Mouse (Mus musculus) regulatory T cell (primary cell): ENCODE results near the gene Ush1g.

Source experiments
- in situ Hi-C: fragments of 300-600 bp; cut with MboI, MseI; formaldehyde crosslinking; loops from one replicate; pipeline ENCODE4 v1.15.1; 2025; ENCODE audit warnings: high pct_unique_total_duplicates

Ush1g gene

DNA sequence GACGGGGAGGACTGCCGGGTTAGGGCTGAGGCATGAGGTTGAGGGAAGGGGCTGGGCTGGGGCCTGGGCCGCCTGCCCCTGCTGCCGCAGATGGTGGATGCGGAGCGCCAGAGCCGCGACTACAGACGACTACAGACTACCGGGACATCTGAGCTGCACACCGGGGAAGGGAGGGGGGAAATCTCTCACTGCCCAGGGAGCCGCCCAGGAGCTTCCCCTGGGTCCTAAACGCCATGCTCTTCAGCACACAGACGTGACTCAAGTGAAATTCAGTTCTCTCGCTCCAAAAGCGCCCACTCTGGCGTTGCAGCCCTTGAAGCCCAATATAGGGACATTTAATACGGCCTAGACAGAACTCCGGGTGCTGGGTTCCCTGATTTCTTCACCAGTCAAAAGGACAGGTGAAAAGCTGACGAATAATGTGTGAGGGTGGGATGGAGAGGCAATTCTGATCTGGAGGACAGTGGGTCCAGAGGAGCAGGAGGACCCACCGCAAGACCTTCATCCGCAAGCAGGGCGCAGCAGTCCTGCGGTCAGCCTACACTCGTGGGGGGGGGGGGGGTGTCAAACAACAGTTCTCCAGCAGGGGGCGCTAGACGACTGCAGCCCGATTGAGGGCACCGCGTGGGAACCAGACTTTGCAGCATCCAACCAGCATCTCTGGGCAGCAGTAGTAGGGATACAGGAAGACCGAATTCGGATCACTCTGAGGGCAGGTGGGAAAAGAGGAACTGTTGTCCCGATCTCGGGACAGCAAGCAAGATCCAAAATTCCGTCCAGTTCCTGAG is at the start of gene Ush1g:
Gene Ush1g, minus strand, starts transcription at position 136 of the 788 bp plus-strand sequence.
- in situ Hi-C loops, result no loop called here

DNA sequence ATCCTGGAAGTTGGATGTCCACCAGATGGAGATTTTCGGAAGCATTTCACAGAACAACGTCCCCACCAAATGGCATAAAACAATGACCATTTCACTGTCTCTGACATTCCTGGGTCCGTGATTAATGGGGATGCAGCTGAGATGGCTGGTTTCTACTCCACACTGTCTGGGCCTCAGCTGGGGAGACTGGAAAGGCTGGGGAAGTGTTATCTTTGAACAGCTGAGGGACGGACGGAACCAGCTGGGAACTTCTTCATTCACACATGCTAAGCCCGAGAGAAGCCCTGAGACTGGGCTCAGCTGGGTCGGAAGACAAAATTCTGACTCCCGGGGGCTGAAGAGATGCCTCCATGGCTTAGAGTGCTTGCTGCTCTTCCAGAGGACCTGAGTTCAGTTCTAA is 49.5 kb upstream of the Ush1g start:
- in situ Hi-C loops, result loop anchor here (10.0 kb wide), 1 partner anchor 1463 kb away; no protein-coding TSS in a partner anchor

DNA sequence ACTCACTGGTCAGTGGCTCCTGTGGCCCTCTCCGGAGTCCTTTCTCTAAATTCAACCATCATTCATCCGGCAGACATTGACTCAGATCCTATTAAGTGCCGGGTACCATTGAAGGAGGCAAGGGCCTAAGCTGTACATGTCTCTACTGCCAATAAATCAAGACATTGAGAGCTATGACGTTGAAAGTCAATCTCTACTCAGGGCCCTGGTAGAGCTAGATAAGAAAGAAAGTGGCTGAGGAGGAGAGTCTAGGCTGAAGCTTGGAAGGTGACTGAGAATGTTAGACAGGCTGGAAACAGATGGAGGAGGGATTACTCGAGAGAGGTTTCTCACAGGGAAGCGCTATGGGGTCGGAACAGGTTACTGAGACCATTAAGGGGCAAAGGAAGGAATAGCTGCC is 48.5 kb upstream of the Ush1g start:
- in situ Hi-C loops, result loop anchor here (10.0 kb wide), 1 partner anchor 1464 kb away; no protein-coding TSS in a partner anchor

DNA sequence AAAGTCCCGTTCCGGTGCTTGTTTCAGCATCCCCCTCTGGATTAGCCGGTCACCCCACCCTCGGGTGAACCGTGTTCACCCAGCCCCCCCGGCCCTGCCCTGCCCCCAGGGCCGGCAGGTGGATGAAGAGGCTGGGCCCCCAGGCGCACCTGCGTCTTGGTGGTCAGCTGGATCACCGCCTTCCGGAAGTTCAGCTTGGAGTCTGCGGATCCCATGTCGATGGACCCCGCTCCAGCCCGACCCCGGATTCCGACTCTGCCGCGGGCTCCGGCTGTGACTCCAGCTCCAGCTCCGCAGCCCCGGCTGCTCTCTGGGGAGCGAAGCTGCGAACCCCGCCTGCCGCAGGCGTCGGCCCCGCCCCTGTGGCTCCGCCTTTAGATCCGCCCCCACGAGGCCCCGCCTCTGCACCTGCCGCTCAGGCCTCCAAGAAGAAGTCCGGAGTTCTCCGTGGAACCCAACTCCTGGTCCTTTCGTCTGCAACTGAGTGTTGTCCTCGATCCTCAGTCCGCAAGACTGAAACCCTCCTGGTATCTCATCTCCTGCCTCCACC is 45.6 kb upstream of the Ush1g start, which contains the start of gene Hid1:
Gene Hid1, minus strand, starts transcription at position 362 of the 550 bp plus-strand sequence.
- in situ Hi-C loops, result no loop called here

DNA sequence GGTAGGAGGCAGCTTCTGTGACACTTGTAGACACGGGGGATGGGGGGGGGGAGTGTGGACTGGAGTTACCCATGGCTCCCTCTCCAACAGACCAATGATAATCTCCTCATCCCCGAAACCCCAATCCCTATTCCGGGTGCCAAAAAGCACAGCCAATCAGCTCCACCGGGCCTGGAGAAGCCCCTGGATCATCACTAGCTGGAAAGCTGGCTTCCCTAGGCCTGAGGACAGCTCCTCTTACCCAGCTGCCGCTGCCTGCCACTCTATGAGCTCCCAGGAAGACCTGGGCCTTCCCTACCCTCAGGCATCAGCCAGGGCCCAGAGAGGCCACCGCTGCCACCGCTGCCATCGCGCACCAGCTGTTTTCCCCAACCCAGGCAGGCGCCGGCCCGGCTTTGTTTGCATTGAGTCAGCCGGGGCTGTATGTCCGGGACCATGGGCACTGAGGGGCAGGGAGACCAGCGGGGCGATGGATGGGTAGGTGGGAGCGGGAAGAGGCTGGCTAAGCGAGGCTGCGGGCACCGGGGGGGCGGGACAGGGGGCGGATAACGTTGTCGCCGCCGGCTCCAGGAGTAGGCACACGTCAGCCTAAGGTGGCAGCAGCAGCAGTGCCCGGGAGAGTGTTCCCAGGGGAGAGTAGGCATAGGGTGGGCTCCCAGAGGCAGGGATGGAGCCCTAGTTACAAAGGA is 45.0 kb upstream of the Ush1g start:
- in situ Hi-C loops, result no loop called here

DNA sequence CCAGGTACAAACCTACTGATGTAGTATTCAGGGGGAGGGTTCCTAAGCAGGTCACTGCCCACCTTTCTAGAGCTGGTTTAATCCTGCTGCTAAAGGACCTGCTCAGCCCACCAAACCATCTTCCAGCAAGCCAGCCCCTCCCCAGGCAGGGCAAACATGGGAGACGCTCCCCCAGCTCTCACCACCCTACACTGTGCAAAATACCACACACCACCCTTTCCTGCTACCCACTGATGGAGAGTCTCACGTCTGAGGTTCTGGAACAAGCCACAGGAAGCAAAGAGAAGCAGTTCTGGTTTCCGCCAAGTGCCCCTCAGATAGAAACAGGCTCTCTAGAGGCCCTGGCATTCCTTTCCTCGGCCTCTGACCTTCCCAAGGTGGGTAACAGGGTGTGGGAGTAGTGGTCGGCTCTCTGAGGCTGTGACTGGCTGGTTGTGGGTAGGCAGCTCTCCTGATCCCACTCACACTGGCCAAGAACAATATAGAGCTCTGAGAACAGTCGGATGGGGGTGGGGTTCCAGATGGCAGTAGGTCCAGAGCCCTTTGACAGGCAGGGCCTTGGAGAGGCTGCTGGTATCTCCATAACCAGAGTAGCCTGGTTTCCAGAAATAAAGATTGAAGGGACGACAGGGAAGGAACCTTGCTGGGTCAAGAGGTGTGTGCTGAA is 44.3 kb upstream of the Ush1g start:
- in situ Hi-C loops, result no loop called here

DNA sequence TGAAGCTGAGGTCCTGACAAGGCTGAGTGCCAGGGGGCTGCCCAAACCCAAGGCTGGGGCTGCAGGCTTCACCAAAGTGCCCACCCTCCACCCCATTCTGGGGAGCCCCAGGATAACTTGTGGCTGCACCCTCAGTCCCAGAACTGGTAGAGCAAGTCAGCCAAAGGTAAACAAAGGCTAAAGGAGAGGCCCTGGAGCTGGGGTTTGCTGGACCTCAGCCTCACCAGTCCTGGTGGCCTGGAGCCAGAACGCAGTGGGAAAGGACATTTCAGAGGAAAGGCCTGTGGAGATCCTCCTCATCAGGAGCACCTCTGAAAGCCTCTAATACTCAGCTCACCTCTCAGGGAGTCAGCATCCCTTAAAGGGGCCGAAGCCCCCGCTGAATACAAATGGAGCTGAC is 42.3 kb upstream of the Ush1g start:
- in situ Hi-C loops, result no loop called here

DNA sequence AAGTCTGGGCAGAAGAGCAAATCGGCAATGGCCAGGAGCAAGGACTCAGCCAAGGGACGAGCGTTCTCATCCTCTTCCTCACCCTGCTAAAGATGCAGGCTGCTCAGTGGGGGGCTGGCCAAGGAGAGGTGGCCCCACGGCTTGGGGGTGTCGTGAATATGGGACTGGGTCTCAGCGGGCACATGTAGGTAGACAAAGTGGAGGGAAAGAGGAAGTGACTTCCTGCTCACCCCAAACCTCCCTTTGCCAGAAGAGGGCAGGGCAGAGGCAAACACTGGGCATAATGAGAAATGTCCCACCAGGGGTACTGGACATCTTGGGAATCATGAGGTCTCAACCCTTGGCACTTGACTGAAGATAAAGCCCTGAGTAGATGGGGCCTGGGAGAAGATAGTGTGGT is 37.9 kb upstream of the Ush1g start:
- in situ Hi-C loops, result loop anchor here (5.0 kb wide), 3 partner anchors 42 to 152 kb away; no protein-coding TSS in a partner anchor

DNA sequence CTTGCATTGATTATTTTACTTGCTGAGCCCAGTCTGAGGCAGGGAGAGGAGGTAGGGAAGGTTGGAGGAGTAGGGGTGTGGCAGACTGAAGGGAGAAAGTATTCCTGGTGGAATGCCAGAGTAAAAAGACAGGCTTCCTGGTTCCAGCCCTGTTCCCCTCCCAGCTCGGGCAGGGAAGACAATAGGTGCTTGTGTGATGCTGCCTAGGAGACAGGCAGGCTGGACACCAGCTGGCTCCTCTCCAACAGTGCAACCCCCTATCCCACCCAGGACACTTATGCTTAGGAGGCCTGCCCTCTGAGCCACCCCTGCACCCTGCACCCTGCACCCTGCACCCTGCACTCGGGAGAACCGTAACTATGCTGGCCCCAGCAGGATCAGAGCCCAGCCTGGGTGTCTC is 37.5 kb upstream of the Ush1g start:
- in situ Hi-C loops, result loop anchor here (5.0 kb wide), 3 partner anchors 42 to 152 kb away; no protein-coding TSS in a partner anchor

DNA sequence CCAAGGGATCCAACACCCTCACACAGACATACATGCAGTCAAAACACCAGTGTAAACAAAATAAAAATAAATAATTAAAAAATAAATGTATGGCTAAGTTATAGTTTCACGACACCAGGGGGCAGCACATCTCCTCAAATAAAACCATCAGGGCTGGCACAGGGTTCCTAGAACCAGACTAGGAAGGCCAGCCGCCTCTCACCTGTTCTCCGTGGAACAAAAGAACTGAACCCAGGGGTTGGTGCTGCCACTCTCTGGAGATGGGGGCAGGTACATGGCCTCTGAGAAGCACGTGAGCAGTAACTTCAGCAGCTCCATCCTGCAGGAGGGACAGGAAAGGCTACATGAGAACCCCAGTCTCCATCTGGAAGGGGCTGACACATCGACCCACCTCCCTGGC is 36.6 kb upstream of the Ush1g start:
- in situ Hi-C loops, result loop anchor here (5.0 kb wide), 3 partner anchors 41 to 151 kb away; no protein-coding TSS in a partner anchor

DNA sequence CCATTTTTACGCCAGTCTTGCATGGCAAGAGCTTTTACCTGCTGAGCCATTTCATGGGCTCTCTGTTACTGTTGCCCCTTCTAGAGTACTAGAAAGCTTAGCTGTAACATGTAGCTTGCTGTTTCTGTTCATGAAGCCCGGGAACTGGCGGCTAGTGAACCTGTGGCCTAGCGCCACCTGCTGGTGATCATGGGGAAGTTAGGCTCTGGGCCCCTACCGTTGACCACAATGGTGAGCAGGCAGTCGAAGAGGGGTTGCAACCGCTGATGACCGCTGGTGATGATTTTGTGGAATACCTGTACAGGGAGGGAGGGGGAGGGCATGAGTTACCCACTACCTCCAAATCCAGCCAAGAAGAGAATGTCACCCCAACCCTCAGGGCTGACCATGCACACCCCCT is 32.3 kb upstream of the Ush1g start:
- in situ Hi-C loops, result no loop called here

DNA sequence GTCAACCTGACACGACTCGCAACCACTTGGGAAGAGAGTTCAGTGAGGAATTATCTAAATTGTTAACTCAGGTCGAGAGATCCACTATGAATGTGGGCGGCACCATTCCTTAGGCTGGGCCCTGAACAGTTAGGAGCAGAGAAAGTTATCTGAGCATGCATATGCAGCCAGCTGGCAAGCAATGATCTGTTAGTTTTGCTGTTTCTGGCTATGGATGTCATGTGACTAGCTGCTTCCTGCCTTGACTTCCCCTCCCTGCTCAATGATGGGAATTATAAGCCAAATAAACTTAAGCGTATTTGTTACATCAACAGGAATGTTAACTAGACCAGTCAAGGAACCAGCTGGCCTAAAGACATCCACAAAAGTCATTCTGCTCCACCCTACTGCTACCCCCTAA is 31.5 kb upstream of the Ush1g start:
- in situ Hi-C loops, result no loop called here

DNA sequence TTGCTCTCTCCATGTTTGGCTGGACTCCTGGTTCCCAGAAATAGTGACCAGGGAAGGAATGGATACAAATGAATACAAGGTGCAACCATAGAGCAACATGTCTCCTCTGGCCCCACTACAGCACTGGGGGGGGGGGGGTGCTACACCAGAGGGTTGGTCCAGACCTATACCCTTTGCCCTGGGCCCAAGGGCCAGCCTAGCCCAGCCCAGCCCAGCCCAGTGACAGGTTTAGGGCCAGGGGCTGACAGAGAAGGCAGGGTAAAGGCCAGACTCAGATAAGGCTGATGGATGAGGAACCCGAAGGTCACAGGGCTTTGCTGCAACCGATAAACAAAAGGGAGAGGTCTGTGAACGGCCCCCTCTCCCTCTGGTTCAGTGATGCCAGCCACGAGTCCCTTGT is 28.1 kb upstream of the Ush1g start:
- in situ Hi-C loops, result no loop called here

DNA sequence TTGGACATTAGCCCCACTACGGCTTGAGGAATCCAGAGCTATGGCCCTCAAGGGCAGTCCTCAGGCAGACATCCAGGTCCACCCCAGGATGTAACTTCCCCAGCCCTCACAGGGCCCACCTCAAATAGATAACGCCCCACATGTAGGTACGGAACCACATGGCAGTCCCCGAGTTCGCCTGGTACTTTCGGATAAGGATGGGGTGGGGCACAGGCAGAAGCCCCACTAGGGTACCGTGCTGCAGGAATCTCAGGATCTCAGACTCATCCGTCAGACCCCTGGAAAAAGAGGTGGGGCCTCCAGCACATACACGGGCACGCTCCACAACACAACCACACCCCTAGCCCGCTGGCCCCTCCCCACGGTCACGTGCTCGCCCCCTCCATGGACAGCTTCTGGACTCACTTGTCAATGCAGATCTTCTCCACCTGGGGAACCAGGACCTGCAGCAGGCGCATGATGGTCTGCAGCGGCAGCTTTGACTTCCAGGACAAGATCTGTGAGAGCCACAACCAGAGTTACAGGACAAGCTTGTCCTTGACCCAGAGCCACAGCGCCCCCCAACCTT is 26.9 kb upstream of the Ush1g start:
- in situ Hi-C loops, result no loop called here

DNA sequence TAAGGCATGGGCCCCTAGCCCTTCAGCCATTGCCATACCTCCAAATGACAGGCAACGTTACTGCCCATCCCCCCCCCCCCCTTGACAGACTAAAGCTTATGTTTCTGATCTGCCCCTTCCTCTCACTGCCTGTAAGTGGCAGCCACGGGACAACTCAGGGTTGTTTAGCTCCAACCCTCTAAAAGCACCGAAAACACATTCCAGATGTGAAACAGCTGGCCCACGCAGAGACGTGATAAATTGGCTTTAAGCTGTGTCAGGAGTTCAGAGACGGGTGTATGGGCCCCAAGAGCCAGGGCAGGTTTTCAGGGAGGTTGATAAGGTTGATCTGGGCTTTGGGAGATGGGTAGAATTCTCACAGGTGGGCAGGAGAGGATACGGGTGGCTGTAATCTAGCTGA is 23.7 kb upstream of the Ush1g start:
- in situ Hi-C loops, result no loop called here

DNA sequence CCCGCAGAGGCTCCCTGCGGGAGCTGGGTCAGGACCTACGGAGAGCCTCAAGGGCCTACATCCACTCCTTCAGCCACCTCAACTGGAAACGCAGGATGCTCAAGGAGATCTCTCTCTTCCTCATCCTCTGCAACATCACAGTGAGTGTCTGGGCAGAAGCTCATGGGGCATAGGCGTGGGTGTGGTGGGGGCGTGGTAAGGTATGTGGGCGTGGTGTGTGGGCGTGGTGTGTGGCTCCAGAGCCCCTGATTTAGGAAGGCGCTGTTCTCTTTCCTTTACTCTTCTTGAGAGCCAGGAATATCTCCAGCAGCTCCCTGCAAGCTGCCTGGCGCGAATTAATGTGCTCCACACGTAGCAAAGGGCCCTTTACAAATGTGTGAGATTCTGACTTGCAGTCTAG is 23.1 kb upstream of the Ush1g start:
- in situ Hi-C loops, result no loop called here

DNA sequence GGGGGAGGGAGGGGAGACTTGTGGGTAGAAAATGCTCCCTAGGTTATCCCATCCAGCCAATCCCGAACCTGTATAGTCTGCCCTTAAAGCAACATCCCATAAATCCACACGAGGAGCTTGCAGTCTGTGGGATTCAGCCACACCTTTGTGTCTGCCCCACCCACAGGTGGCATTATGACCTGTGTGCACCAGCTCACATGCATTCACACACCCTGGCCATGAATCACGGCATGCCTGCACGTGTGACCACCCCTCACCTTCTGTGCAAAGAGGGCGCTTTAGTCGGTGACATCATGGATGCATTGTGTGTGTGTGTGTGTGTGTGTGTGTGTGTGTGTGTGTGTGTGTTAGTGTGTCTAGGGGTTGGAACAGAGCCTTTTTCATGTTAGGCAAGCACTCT is 20.0 kb upstream of the Ush1g start:
- in situ Hi-C loops, result no loop called here

DNA sequence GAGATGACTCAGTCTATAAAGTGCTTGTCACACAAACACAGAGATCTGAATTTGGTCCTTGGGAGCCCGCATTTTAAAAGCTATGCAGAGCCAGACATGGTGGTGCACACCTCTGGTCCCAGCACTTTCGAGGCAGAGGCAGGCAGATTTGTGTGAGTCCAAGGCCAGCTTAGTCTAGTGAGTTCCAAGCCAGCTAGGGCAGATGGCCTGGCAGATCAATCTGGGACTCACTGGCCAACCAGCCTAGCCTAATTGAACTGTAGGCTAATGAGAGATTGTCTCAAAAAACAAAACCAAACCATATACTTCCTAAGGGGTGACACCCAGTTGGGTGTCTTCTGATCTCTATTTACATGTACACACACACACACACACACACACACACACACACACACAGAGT is 19.4 kb upstream of the Ush1g start:
- in situ Hi-C loops, result no loop called here

DNA sequence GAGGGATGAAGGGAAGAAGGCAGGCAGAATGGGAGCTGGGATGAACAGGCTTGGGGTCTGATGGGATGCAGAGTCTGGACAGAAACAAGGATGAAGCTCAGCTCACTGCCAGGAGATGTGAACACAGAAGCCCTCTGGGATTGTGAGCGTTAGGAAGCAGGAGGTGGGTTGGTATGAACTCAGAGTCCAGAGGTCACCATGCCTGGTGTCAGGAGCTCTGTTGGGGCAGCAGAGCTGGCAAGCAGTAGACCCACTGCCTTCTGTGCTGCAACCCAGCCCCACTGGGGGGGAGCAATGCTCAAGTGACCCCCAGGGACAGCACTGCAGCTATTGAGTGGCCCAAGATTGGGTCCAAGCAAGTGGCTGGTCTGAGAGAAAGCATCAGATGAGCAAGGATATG is 16.0 kb upstream of the Ush1g start:
- in situ Hi-C loops, result no loop called here

DNA sequence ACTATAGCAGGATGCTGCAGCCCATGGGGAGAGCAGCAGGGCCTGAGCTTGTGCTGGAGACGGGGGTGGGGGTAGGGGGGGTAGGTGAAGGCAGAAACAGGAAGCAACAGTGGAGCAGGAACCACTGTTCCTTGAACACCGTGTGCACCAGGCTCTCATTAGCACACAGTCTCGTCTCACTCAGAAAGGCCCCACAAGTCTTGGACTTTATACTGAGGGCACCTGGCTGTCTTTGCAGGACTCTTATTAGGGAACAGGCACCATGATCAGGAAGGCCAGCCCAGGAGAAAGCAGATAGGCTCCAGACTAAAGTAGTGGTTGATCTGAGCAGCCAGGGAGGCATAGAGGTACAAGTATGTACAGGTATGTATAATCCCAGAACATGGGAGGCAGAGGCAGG is 15.5 kb upstream of the Ush1g start:
- in situ Hi-C loops, result no loop called here

DNA sequence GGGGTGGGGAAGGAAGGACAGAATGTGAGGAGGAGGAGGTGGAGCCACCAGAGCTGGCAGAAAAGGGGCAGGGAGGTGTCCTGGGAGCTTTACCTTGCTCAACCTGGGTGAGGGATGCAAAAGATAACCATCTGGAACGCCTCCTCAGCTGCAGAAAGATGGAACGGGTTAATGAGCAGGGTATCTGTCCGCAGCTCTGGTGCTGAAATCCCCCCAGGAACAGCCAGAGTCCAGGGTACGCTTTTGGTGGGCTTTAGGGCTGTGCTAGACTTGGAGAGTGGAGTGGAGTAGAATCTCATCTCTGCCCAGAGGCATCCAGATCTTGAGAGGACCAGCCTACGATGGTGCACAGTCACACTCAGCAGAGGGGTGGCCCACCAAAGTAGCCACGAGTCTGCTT is 14.3 kb upstream of the Ush1g start:
- in situ Hi-C loops, result no loop called here

DNA sequence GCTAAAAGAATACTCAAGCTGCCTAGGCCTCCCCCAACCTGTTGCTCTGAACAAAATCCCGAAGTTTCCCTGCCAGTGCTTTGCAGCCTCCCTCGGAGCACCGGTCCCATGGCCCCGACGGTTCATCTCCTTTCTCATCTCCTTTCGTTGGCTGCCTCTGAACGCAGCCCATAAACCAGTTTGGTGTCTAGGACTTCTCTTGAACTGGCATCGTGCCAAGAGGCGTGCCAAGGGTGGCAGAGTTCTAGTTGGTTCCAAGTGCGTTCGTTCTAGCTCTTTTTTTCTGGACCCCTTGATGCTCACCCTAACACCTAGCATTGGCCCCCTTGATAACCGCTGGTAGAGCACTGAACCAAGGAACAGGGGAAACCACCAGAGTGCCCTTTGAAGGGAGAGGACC is 13.4 kb upstream of the Ush1g start:
- in situ Hi-C loops, result no loop called here
